Mouse (Mus musculus): Measurements from ENCODE around the gene Efemp1.

GRCm38 (mm10) chr11:28908908-28909545, 56.0 kb downstream of the Efemp1 start:
- no peak for TF ChIP-seq POLR2A (IDR thresholded peaks at IDR 0.05; ENCODE audit: low read depth, low read length)
- TF ChIP-seq CTCF (IDR thresholded peaks at IDR 0.05; ENCODE audit: extremely low read depth, insufficient read length, insufficient replicate concordance, low read depth, low read length) = no peak
